Mouse (Mus musculus): ENCODE measurements at regions not wholly inside any gene's neighbourhood (a gene's known extent, or its start where the extent isn't known, plus 50 kb on each side); places are given as distances from the start of the nearest gene placed in this dataset.
A peak's percentile ranks its signal among the peaks of the same experiment; 100 is the strongest.

DNA sequence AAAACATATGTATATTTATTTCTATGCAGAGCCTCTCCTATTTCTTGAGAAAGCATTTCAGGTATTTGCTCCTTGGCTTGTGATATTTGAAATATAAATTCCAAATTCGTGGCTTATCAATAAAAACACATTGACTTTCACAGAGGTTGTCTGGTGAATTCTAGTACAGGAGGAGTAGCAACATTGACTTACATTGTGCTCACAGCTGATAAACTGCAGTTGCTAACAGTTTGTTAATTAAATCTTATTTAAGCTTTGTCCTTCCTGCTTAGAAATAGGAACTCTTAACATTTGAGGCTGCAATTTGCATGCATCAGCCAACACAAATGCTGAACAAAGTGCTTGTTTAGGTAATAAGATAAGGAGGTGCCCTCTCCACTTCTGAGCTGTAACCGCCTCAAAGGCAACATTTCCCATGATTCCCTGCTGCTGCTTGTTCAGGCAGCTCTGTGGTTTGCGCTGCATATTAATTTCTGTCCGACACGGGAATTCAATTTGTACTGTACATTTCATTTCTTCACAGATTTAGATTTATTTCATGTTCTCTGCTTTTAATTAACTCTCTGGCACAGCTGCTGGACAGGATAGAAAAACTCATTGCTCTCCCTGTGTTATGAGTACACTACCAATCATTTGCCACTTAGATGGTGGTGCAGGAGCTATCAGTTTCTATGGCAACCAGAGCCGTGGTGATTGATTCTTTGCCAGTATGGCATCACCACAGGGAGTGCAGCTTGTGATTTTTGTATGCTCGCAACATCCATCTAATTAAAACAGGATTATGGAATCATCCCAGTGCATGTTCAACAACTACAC is 219.0 kb downstream of the Zfp352 start:
- peak; percentile 61 for DNase-seq (ENCODE audit: low spot score)

GRCm38 (mm10) chr4:90438191-90438922 is 219.7 kb downstream of the Zfp352 start:
- no peak for DNase-seq (ENCODE audit: low spot score)

DNA sequence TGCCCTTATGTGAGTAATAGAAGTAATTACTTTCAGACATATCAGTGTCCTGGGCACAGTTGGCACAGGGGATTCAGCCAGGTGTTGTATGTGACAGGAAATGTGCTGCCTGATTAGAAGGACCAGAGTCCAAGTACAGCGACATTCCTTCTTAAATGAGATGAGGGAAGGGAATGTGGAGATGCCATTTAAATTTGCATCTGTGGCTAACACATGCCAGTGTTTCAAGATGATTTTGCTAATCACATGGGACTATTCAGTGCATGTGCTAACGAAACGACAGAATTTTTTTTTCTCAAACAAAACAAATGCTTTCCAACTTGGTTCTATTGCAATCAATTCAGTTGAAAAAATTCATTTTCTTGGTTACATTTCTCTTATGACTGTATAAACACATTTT is 226.6 kb downstream of the Zfp352 start:
- no peak for DNase-seq (ENCODE audit: low spot score)

DNA sequence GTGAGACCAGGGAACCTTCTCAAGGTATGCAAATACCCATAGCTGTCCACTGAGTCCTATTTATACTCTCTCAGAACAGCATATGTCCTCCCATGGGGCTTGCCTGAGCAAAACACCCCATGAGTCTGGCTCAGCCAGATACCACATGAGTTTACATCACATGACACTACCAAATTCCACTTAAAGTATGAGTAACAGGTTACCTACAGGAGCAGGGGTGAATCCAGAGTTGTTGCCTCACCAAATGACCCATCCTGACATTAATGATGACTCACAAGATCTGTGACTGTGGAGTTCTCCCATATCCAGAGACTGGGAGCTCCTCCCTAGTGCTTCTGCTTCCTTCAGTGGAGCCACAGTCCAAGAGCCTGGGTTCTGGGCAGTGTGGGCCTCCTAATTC is 234.0 kb downstream of the Zfp352 start:
- no peak for DNase-seq (ENCODE audit: low spot score)

- DNase-seq (ENCODE audit: low spot score): no peak
Observed at GRCm38 (mm10) chr4:90453029-90453428, 234.4 kb downstream of the Zfp352 start.

DNA sequence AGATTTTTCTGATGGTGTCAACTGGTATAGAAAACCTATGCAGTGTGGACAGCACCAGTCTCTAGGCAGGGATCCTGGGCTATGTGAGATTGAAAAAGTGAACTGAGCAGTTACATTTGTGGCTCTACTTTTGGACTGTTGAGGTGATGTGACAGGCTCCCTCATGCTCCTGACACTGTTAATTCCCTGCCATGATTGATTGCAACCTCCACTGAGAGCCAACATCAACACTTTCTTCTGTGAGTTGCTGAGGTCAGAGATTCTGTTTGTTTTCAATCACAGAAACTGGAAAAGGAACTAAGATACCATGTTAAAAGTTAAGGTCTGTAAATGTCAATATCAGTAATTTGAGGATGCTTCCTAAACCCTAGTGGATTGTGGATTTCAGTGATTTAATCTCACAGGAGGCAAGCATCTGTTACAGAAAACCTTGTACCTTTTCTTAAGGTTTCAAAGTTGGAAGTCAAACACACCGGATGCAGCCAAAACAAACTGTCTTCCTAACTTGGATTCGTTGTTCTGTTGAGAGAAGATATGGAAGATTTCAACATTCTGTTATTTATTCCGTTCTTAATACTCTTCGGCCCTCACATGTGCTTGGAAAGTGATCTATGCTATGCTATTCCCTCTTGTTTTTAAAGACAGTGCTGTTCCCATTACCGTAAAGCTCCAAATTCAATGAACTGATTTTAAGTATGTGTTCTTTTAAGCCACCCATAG is 278.4 kb downstream of the Zfp352 start:
- no peak for DNase-seq (ENCODE audit: low spot score)

Measured in layer of hippocampus, adult 9-10 months (tissue).